ENCODE assay signal across 20 mouse cellular contexts in genomic region chr1:76873207-76873606, GRCm38 (mm10).
DNase-seq lines count a peak whose midpoint lies in the region; ATAC-seq lines count a peak whose summit lies in the region.
"Had no signal": no experiment of that assay in that cellular context is flagged by ENCODE, and none has a peak within 500 bp of the region (broad histone marks: within the 10 kb centered on the region; RNA-seq: fewer than 3 reads in every experiment).

No protein-coding gene starts in this region.

- ATAC-seq in limb, embryonic 12.5 days (ENCODE audit: insufficient number of reproducible peaks, insufficient read depth, low FRiP score, low TSS enrichment, low read depth): no peak
- ATAC-seq: CD4-positive, CD25-positive, alpha-beta regulatory T cell, adult 4 months; forebrain, embryonic 16.5 days; hindbrain, embryonic 16.5 days had no signal

- 69% methylated on average over 4 of the region's 4 CpGs for WGBS in limb, embryonic 12.5 days
- 89% methylated on average over 4 of the region's 4 CpGs for WGBS in limb, embryonic 10.5 days

- H3K9me3 ChIP-seq in limb, embryonic 12.5 days: no peaks in the 10 kb centered on the region
- no peaks in the 10 kb centered on the region for H3K9me3 ChIP-seq in limb, embryonic 10.5 days (replicated peaks)
- H3K9me3 ChIP-seq: heart, embryonic 10.5 days; limb, embryonic 13.5 days; midbrain, embryonic 10.5 days; neural tube, embryonic 13.5 days had no signal

- no peak overlapping the region for H3K4me3 ChIP-seq in limb, embryonic 12.5 days (replicated peaks)
- H3K4me3 ChIP-seq in limb, embryonic 10.5 days: no peak overlapping the region
- H3K4me3 ChIP-seq: heart, embryonic 10.5 days; limb, embryonic 13.5 days; midbrain, embryonic 10.5 days; neural tube, embryonic 13.5 days had no signal

- peaks cover 26% of the 10 kb centered on the region for H3K4me1 ChIP-seq in limb, embryonic 12.5 days (replicated peaks)
- peaks cover 19% of the 10 kb centered on the region for H3K4me1 ChIP-seq in limb, embryonic 10.5 days
- H3K4me1 ChIP-seq: heart, embryonic 10.5 days; midbrain, embryonic 10.5 days; neural tube, embryonic 13.5 days had no signal

- no peak overlapping the region for H3K9ac ChIP-seq in limb, embryonic 12.5 days (replicated peaks)
- H3K9ac ChIP-seq: limb, embryonic 13.5 days; neural tube, embryonic 13.5 days had no signal

- no peaks in the 10 kb centered on the region for H3K36me3 ChIP-seq in limb, embryonic 12.5 days
- no peaks in the 10 kb centered on the region for H3K36me3 ChIP-seq in limb, embryonic 10.5 days
- H3K36me3 ChIP-seq: heart, embryonic 10.5 days; limb, embryonic 13.5 days; midbrain, embryonic 10.5 days; neural tube, embryonic 13.5 days had no signal

- no peak overlapping the region for H3K4me2 ChIP-seq in limb, embryonic 12.5 days
- H3K4me2 ChIP-seq: limb, embryonic 13.5 days; neural tube, embryonic 13.5 days had no signal

- no peaks in the 10 kb centered on the region for H3K27me3 ChIP-seq in limb, embryonic 12.5 days
- no peaks in the 10 kb centered on the region for H3K27me3 ChIP-seq in limb, embryonic 10.5 days (ENCODE audit: low read depth, poor library complexity, severe bottlenecking)
- H3K27me3 ChIP-seq: limb, embryonic 13.5 days; neural tube, embryonic 13.5 days had no signal

- no peak for DNase-seq in limb, embryonic 10.5 days (ENCODE audit: low spot score)
- peak; percentile 82 to 92 for DNase-seq in layer of hippocampus, adult 18-20 months (ENCODE audit: low spot score in 2 of 2)
- peak; percentile 54 to 68 for DNase-seq in left cerebral cortex, adult 18-20 months (ENCODE audit: low spot score in 2 of 2)
- peak; percentile 87 for DNase-seq in telencephalon, adult 2 months (ENCODE audit: low read depth, low spot score)
- no peak for DNase-seq in lung, postnatal 25 days (ENCODE audit: low spot score)
- no peak for DNase-seq in urinary bladder, postnatal 25 days (ENCODE audit: low spot score)
- DNase-seq: adrenal gland, postnatal 14 days; cerebellum, postnatal 10 days; gastrocnemius, postnatal 36 days; heart, postnatal 14 days; lung, postnatal 14 days; thymus, adult 18-20 months had no signal

- 0 out of 2 replicates have a peak overlapping the region, but pooled peaks have one; percentile 35 for H3K27ac ChIP-seq in limb, embryonic 12.5 days
- no peak overlapping the region; the same call in 1 of the 2 replicates for H3K27ac ChIP-seq in limb, embryonic 10.5 days
- H3K27ac ChIP-seq: heart, embryonic 10.5 days; limb, embryonic 13.5 days; midbrain, embryonic 10.5 days; neural tube, embryonic 13.5 days had no signal

Comparison
In these comparisons a context has a peak if more than half of its experiments do, and no peak if none do; other contexts are left out.
1. DNase-seq: peak in layer of hippocampus, adult 18-20 months (2 of 2), left cerebral cortex, adult 18-20 months (2 of 2) and telencephalon, adult 2 months (single experiment); none in limb, embryonic 10.5 days (single experiment), lung, postnatal 25 days (single experiment) and urinary bladder, postnatal 25 days (single experiment).